Mouse (Mus musculus) limb, embryonic 14.5 days (tissue): ENCODE data around the gene Fam234a. TPM values are rescaled to one million over a fixed set of nuclear protein-coding genes. Genes with fewer than 3 reads are reported as not detected.

Experiments
- ATAC-seq: fragments of 200-750 bp; cut with Nextera tagmentation; 2 replicates; pipeline ENCODE4 v1.8.0; 2017; ENCODE audit warnings: low read depth, moderate number of reproducible peaks, moderate TSS enrichment; ENCODE audit not compliant: low FRiP score
- DNase-seq: peaks from one replicate; pipeline ENCODE4 v3.0.0-alpha.2; 2015; ENCODE audit warnings: low spot score
- H3K27ac ChIP-seq: fragments of 300-500 bp; sonication (generic); replicated peaks from 2 replicates; pipeline ENCODE4 v1.5.1; 2014; ENCODE audit warnings: low read depth, mild to moderate bottlenecking, low read length, moderate library complexity, mixed read lengths
- H3K27me3 ChIP-seq: fragments of 300-500 bp; sonication (generic); 2 replicates; pipeline ENCODE4 v1.6.1; 2014; ENCODE audit warnings: low read length, mixed read lengths; ENCODE audit not compliant: control insufficient read depth, insufficient read depth
- H3K36me3 ChIP-seq: fragments of 300-500 bp; sonication (generic); 2 replicates; pipeline ENCODE4 v1.6.1; 2014; ENCODE audit warnings: mild to moderate bottlenecking, low read length, moderate library complexity, mixed read lengths; ENCODE audit not compliant: control insufficient read depth, insufficient read depth
- H3K4me1 ChIP-seq: fragments of 300-500 bp; sonication (generic); 2 replicates; pipeline ENCODE4 v1.6.1; 2014; ENCODE audit warnings: antibody characterized with exemption, low read length, mixed read lengths; ENCODE audit not compliant: control insufficient read depth, insufficient read depth
- H3K4me2 ChIP-seq: fragments of 300-500 bp; sonication (generic); replicated peaks from 2 replicates; pipeline ENCODE4 v1.6.1; 2014; ENCODE audit warnings: low read depth, mild to moderate bottlenecking, low read length, moderate library complexity; ENCODE audit not compliant: severe bottlenecking
- H3K4me3 ChIP-seq: fragments of 300-500 bp; sonication (generic); replicated peaks from 2 replicates; pipeline ENCODE4 v1.5.1; 2014; ENCODE audit warnings: low read length
- H3K9ac ChIP-seq: fragments of 300-500 bp; sonication (generic); 2 replicates; pipeline ENCODE4 v1.6.1; 2014; ENCODE audit warnings: mild to moderate bottlenecking, low read depth, low read length, moderate library complexity; ENCODE audit not compliant: severe bottlenecking
- H3K9me3 ChIP-seq: fragments of 300-500 bp; sonication (generic); 2 replicates; pipeline ENCODE4 v1.6.1; 2016; ENCODE audit warnings: low read length; ENCODE audit not compliant: control insufficient read depth
- POLR2A ChIP-seq: fragments of 200-500 bp; IDR thresholded peaks from 2 replicates; pipeline ENCODE4 v1.8.0; 2012; ENCODE audit warnings: inconsistent platforms, mild to moderate bottlenecking, moderate library complexity, borderline replicate concordance; ENCODE audit not compliant: insufficient read depth, insufficient read length; ENCODE audit errors: extremely low read depth
- WGBS: fragments of 180-500 bp; shearing (Covaris S2); extraction: QIAGEN DNeasy Blood & Tissue Kit; methylation state at CpG from one replicate; pipeline ENCODE4 v1.1.7; 2014; 5-methylcytosine and 5-hydroxymethylcytosine counted together
- polyA plus RNA-seq, 2 experiments: library from polyadenylated mRNA; depleted of rRNA in 1 of 2; stranded (reverse) in 1 of 2; unstranded in 1 of 2; fragments of >200 nt; fragmentation: Nextera tagmentation in 1 of 2; extraction: Ambion mirVana in 1 of 2; gene quantifications; 2 replicates each; pipeline versions ENCODE4 v1.2.1 to v1.2.3; 2012 to 2014

Gene Fam234a
- polyA plus RNA-seq, 2 experiments: 39.2 to 44.8 TPM

DNA sequence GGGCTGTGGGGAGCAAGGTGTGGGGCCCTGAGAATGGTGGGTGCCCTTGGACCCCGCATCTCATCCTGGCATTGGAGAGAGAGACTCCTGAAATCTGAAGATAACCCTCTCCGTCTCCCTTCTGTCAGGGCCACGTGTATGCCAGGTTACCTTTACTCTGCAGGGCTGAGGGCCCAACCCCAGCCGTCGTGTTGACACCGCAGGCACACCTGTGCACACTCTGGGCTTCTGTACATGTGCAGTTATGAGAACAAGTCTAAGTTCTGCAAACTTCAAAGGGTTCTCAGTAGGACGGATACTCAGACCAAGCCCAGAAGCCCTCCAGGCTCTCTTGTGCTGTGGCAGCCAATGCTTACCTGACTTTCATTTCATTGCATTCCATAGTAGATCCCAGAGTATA is 31.8 kb downstream of the Fam234a start:
- Histone ChIP-seq H3K27me3 (no peaks in the 10 kb centered on the region), H3K27ac (no peak overlapping the region), H3K9ac (no peak overlapping the region), H3K4me1 (no peaks in the 10 kb centered on the region), H3K9me3 (no peaks in the 10 kb centered on the region), H3K4me3 (no peak overlapping the region), H3K36me3 (peaks cover 30% of the 10 kb centered on the region), H3K4me2 (no peak overlapping the region)
- 71% methylated on average over 7 of the region's 7 CpGs for WGBS
- DNase-seq (no peak), ATAC-seq (no peak)
- no peak for TF ChIP-seq POLR2A

DNA sequence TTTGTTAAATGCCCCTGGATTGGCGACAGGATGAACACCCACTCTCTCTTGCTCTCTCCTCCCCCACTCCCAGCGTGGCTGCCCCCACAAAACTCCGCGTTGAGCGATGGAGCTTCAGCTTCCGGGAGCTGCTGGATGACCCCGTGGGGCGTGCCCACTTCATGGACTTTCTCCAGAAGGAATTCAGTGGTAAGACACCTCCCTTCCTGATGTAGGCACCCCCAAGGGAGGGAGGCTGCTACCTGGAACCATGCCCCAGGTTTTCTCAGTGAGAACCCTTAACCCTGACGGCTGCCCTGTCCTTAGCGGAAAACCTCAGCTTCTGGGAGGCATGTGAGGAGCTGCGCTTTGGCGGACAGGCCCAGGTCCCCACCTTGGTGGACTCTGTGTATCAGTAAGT is 36.4 kb downstream of the Fam234a start, which contains the start of gene Arhgdig:
Gene Arhgdig, minus strand, starts transcription at position 101 of the 400 bp plus-strand sequence.
- Histone ChIP-seq H3K4me3 (no peak within 1 kb of the TSS), H3K9me3 (no peaks in the 10 kb centered on the region), H3K27me3 (peaks cover 6% of the 10 kb centered on the region; the same call in 1 of the 2 replicates), H3K9ac (no peak within 1 kb of the TSS), H3K4me1 (peaks cover 13% of the 10 kb centered on the region; the same call in 1 of the 2 replicates), H3K27ac (no peak within 1 kb of the TSS), H3K36me3 (no peaks in the 10 kb centered on the region), H3K4me2 (no peak within 1 kb of the TSS)
- WGBS: 89% methylated on average over 12 of the region's 12 CpGs
- no peak for TF ChIP-seq POLR2A
- DNase-seq (no peak), ATAC-seq (no peak)

- 42% methylated on average over 1 of the region's 1 CpGs for WGBS
- Histone ChIP-seq H3K27me3 (peaks cover 19% of the 10 kb centered on the region), H3K4me1 (peaks cover 14% of the 10 kb centered on the region; the same call in 1 of the 2 replicates), H3K36me3 (no peaks in the 10 kb centered on the region), H3K9ac (no peak overlapping the region), H3K9me3 (no peaks in the 10 kb centered on the region), H3K4me3 (no peak overlapping the region), H3K4me2 (no peak overlapping the region), H3K27ac (no peak overlapping the region)
- TF ChIP-seq POLR2A: no peak
- DNase-seq: no peak
- ATAC-seq: no peak
Measured at GRCm38 (mm10) chr17:26206392-26206791, 37.6 kb downstream of the Fam234a start.

GRCm38 (mm10) chr17:26204766-26205165 is 39.3 kb downstream of the Fam234a start:
- no peak overlapping the region for H3K4me2 ChIP-seq
- no peak overlapping the region for H3K27ac ChIP-seq
- H3K27me3 ChIP-seq: peaks cover 34% of the 10 kb centered on the region
- no peak overlapping the region for H3K4me3 ChIP-seq
- no peaks in the 10 kb centered on the region for H3K9me3 ChIP-seq
- ATAC-seq (no peak), DNase-seq (no peak)
- no peak overlapping the region for H3K9ac ChIP-seq
- WGBS: 31% methylated on average over 11 of the region's 11 CpGs
- peaks cover 17% of the 10 kb centered on the region for H3K4me1 ChIP-seq
- no peak for TF ChIP-seq POLR2A
- no peaks in the 10 kb centered on the region for H3K36me3 ChIP-seq

- Histone ChIP-seq H3K9ac (peak overlapping the region; percentile 31; the same call in 1 of the 2 replicates), H3K9me3 (no peaks in the 10 kb centered on the region), H3K27me3 (peaks cover 35% of the 10 kb centered on the region), H3K27ac (no peak overlapping the region), H3K4me3 (peak overlapping the region; percentile 52), H3K4me2 (peak overlapping the region; percentile 95), H3K36me3 (no peaks in the 10 kb centered on the region), H3K4me1 (peaks cover 17% of the 10 kb centered on the region)
- ATAC-seq (no peak; the same call in 1 of the 2 replicates), DNase-seq (no peak)
- WGBS: under 1% methylated on average over 25 of the region's 30 CpGs
- no peak for TF ChIP-seq POLR2A
Measured at GRCm38 (mm10) chr17:26203321-26203811, 40.7 kb downstream of the Fam234a start.
